Mouse (Mus musculus) liver, embryonic 16.5 days (tissue): ENCODE measurements around the gene Rnf212b. TPM values are rescaled to one million over a fixed set of nuclear protein-coding genes. Genes with fewer than 3 reads are reported as not detected.

Source experiments
- ATAC-seq: fragments of 200-750 bp; cut with Nextera tagmentation; 2 replicates; pipeline ENCODE4 v1.8.0; 2017; ENCODE audit warnings: low read depth, mild to moderate bottlenecking, moderate number of reproducible peaks, moderate library complexity
- H3K27ac ChIP-seq: fragments of 300-500 bp; sonication (generic); 2 replicates; pipeline ENCODE4 v1.5.1; 2014; ENCODE audit warnings: mild to moderate bottlenecking, low read length
- H3K27me3 ChIP-seq: fragments of 300-500 bp; sonication (generic); 2 replicates; pipeline ENCODE4 v1.6.1; 2014; ENCODE audit warnings: low read depth, low read length, mixed read lengths; ENCODE audit not compliant: control insufficient read depth, insufficient read depth
- H3K36me3 ChIP-seq: fragments of 300-500 bp; sonication (generic); 2 replicates; pipeline ENCODE4 v1.6.1; 2014; ENCODE audit warnings: mild to moderate bottlenecking; ENCODE audit not compliant: control insufficient read depth, insufficient read depth
- H3K4me1 ChIP-seq: fragments of 300-500 bp; sonication (generic); 2 replicates; pipeline ENCODE4 v1.6.1; 2014; ENCODE audit warnings: low read depth, low read length, mixed read lengths; ENCODE audit not compliant: control insufficient read depth
- H3K4me2 ChIP-seq: fragments of 300-500 bp; sonication (generic); 2 replicates; pipeline ENCODE4 v1.6.1; 2014; ENCODE audit warnings: low read depth, low read length, mixed read lengths
- H3K4me3 ChIP-seq: fragments of 300-500 bp; sonication (generic); 2 replicates; pipeline ENCODE4 v1.5.1; 2014; ENCODE audit warnings: low read depth, mild to moderate bottlenecking, low read length
- H3K9ac ChIP-seq: fragments of 300-500 bp; sonication (generic); 2 replicates; pipeline ENCODE4 v1.6.1; 2014; ENCODE audit warnings: low read depth, low read length
- H3K9me3 ChIP-seq: fragments of 300-500 bp; sonication (generic); replicated peaks from 2 replicates; pipeline ENCODE4 v1.6.1; 2016; ENCODE audit warnings: low read length; ENCODE audit not compliant: control insufficient read depth
- WGBS: fragments of 180-500 bp; shearing (Covaris S2); extraction: QIAGEN DNeasy Blood & Tissue Kit; methylation state at CpG from one replicate; pipeline ENCODE4 v1.1.7; 2014; ENCODE audit not compliant: insufficient replicate concordance; 5-methylcytosine and 5-hydroxymethylcytosine counted together
- polyA plus RNA-seq: library from polyadenylated mRNA; unstranded; fragments of >200 nt; fragmentation: Nextera tagmentation; extraction: Ambion mirVana; gene quantifications from 2 replicates; pipeline ENCODE4 v1.2.1, GENCODE M21; 2015

The Rnf212b gene
- polyA plus RNA-seq, 1 experiment from 2014 or later, result not detected

DNA sequence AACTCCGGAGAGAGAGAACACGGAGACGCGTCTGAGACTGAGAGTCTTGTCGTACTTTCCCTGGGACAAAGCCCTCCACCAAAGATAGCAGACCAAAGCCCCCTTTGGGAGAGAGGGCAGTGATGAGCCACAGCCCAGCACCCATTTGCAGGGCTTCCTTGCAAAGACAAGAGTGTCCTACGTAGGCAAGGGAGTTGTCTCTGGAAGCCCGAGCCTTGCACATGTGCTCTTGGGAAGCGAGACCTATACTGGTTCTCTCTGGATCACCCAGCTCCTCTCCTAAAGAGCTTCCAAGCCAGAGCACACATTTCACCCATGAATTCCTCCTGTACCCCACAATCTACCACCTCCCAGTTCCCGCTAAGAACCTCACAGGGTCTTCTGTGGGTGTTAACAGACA lies 33.9 kb upstream of the Rnf212b start:
- H3K27ac ChIP-seq, result no peak overlapping the region
- H3K9ac ChIP-seq, result no peak overlapping the region
- H3K4me3 ChIP-seq, result no peak overlapping the region
- no peak overlapping the region for H3K4me2 ChIP-seq
- H3K27me3 ChIP-seq, result peaks cover 26% of the 10 kb centered on the region
- H3K36me3 ChIP-seq, result no peaks in the 10 kb centered on the region
- ATAC-seq, result no peak
- WGBS, result 77% methylated on average over 9 of the region's 9 CpGs
- no peaks in the 10 kb centered on the region for H3K4me1 ChIP-seq
- no peaks in the 10 kb centered on the region for H3K9me3 ChIP-seq

- H3K9ac ChIP-seq, result no peak overlapping the region
- WGBS, result 4% methylated on average over 35 of the region's 35 CpGs
- no peaks in the 10 kb centered on the region for H3K4me1 ChIP-seq
- no peaks in the 10 kb centered on the region for H3K36me3 ChIP-seq
- peak overlapping the region; percentile 56 for H3K4me3 ChIP-seq
- no peak overlapping the region for H3K27ac ChIP-seq
- no peaks in the 10 kb centered on the region for H3K9me3 ChIP-seq
- ATAC-seq, result 0 out of 2 replicates have a peak, but pooled peaks have one; percentile 48
- peaks cover 26% of the 10 kb centered on the region for H3K27me3 ChIP-seq
- H3K4me2 ChIP-seq, result peak overlapping the region; percentile 67
Measured at GRCm38 (mm10) chr14:54780836-54781609, 32.9 kb upstream of the Rnf212b start.

GRCm38 (mm10) chr14:54781610-54782365 lies 32.2 kb upstream of the Rnf212b start, which contains the start of gene Slc7a8:
TSS of gene Slc7a8 (minus strand) at chr14:54781946.
- no peak within 1 kb of the TSS for H3K27ac ChIP-seq
- WGBS, result 2% methylated on average over 37 of the region's 37 CpGs
- peak within 1 kb of the TSS; percentile 67 for H3K4me2 ChIP-seq
- H3K36me3 ChIP-seq, result no peaks in the 10 kb centered on the region
- ATAC-seq, result no peak
- no peaks in the 10 kb centered on the region for H3K4me1 ChIP-seq
- peak within 1 kb of the TSS; percentile 56 for H3K4me3 ChIP-seq
- peak within 1 kb of the TSS; percentile 4; the same call in 1 of the 2 replicates for H3K9ac ChIP-seq
- peaks cover 26% of the 10 kb centered on the region for H3K27me3 ChIP-seq
- H3K9me3 ChIP-seq, result no peaks in the 10 kb centered on the region

DNA sequence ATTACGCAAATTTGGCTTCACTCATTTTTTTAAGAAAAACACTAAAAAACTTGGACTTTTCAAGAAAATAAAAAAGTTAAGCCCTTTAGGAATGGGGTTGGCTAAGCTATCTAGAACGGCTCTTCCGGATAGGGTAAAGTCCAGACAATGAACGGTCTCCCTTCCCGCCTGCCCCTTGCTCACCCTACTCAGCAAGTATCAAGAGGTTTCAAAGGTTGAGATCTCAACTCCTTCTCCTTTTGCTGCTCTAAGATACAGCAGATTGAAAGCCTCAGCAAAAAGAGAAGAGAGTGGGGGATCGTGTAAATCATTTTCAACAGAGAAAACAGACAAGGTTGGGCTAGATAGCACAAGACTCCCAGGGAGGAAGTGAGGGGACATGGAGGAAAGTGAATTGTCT lies 31.0 kb upstream of the Rnf212b start:
- Histone ChIP-seq H3K4me3 (no peak overlapping the region), H3K9me3 (no peaks in the 10 kb centered on the region; the same call in 1 of the 2 replicates), H3K27me3 (peaks cover 26% of the 10 kb centered on the region), H3K4me1 (no peaks in the 10 kb centered on the region), H3K27ac (no peak overlapping the region), H3K4me2 (no peak overlapping the region), H3K36me3 (no peaks in the 10 kb centered on the region), H3K9ac (no peak overlapping the region)
- WGBS, result 64% methylated on average over 6 of the region's 6 CpGs
- no peak for ATAC-seq

GRCm38 (mm10) chr14:54785898-54786297 lies 28.0 kb upstream of the Rnf212b start:
- peaks cover 14% of the 10 kb centered on the region for H3K27me3 ChIP-seq
- no peak for ATAC-seq
- H3K9me3 ChIP-seq, result no peaks in the 10 kb centered on the region; the same call in 1 of the 2 replicates
- no peak overlapping the region for H3K4me2 ChIP-seq
- no peaks in the 10 kb centered on the region for H3K4me1 ChIP-seq
- H3K9ac ChIP-seq, result no peak overlapping the region
- H3K36me3 ChIP-seq, result no peaks in the 10 kb centered on the region
- 43% methylated on average over 4 of the region's 4 CpGs for WGBS
- H3K27ac ChIP-seq, result no peak overlapping the region
- H3K4me3 ChIP-seq, result no peak overlapping the region

GRCm38 (mm10) chr14:54786489-54786888 lies 27.5 kb upstream of the Rnf212b start:
- H3K36me3 ChIP-seq, result no peaks in the 10 kb centered on the region
- no peak overlapping the region for H3K4me3 ChIP-seq
- no peak overlapping the region for H3K9ac ChIP-seq
- H3K27ac ChIP-seq, result no peak overlapping the region
- H3K4me2 ChIP-seq, result no peak overlapping the region
- ATAC-seq, result no peak
- no peaks in the 10 kb centered on the region for H3K4me1 ChIP-seq
- no peaks in the 10 kb centered on the region; the same call in 1 of the 2 replicates for H3K9me3 ChIP-seq
- 71% methylated on average over 10 of the region's 10 CpGs for WGBS
- peaks cover 10% of the 10 kb centered on the region for H3K27me3 ChIP-seq

GRCm38 (mm10) chr14:54787226-54787625 lies 26.7 kb upstream of the Rnf212b start:
- Histone ChIP-seq H3K27ac (no peak overlapping the region), H3K4me2 (no peak overlapping the region), H3K36me3 (no peaks in the 10 kb centered on the region), H3K9me3 (no peaks in the 10 kb centered on the region; the same call in 1 of the 2 replicates), H3K27me3 (peaks cover 2% of the 10 kb centered on the region), H3K4me1 (no peaks in the 10 kb centered on the region), H3K4me3 (no peak overlapping the region), H3K9ac (no peak overlapping the region)
- ATAC-seq, result no peak
- 61% methylated on average over 4 of the region's 4 CpGs for WGBS

- Histone ChIP-seq H3K4me2 (no peak overlapping the region), H3K9me3 (no peaks in the 10 kb centered on the region; the same call in 1 of the 2 replicates), H3K36me3 (no peaks in the 10 kb centered on the region), H3K27me3 (no peaks in the 10 kb centered on the region), H3K4me3 (no peak overlapping the region), H3K9ac (no peak overlapping the region), H3K27ac (no peak overlapping the region), H3K4me1 (no peaks in the 10 kb centered on the region)
- peak; percentile 37; the same call in 1 of the 2 replicates for ATAC-seq
- WGBS, result 38% methylated on average over 5 of the region's 5 CpGs
Measured at GRCm38 (mm10) chr14:54788231-54788630, 25.7 kb upstream of the Rnf212b start.

- Histone ChIP-seq H3K4me1 (no peaks in the 10 kb centered on the region), H3K9ac (no peak overlapping the region), H3K27ac (no peak overlapping the region), H3K9me3 (no peaks in the 10 kb centered on the region; the same call in 1 of the 2 replicates), H3K36me3 (no peaks in the 10 kb centered on the region), H3K27me3 (no peaks in the 10 kb centered on the region), H3K4me2 (no peak overlapping the region), H3K4me3 (no peak overlapping the region)
- WGBS, result 55% methylated on average over 6 of the region's 6 CpGs
- ATAC-seq, result no peak
Measured at GRCm38 (mm10) chr14:54792166-54792565, 21.8 kb upstream of the Rnf212b start.
